ENCODE assay signal across 28 mouse cellular contexts in the genomic region with DNA sequence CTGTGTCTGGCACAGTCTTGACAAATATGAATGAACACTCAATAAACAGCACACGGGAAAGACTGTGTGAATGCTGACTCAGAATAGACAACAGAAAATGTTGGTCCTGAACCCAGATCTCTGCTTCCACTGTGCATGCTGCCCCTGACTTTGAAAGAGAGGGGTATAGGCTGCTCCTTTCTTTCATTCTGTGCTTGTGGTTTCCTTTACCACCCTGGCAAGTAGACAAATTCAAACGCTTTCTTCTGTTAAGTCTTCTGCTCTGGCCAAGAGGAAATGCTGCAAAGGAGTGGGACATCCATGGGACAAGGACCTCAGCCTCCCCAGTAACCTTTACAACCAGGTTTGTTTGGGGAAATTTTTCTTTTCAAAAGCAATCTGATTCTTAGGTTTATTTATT.
"Had no signal": no experiment of that assay in that cellular context is flagged by ENCODE, and none has a peak within 500 bp of the region (broad histone marks: within the 10 kb centered on the region; RNA-seq: fewer than 3 reads in every experiment).

No protein-coding gene starts in this region.

- H3K36me3 ChIP-seq: heart, embryonic 10.5 days; heart, embryonic 12.5 days; hindbrain, embryonic 10.5 days; hindbrain, embryonic 12.5 days; intestine, embryonic 15.5 days; limb, embryonic 10.5 days; limb, embryonic 12.5 days; liver, embryonic 13.5 days; liver, embryonic 15.5 days had no signal

- H3K9me3 ChIP-seq: heart, embryonic 10.5 days; heart, embryonic 12.5 days; hindbrain, embryonic 10.5 days; hindbrain, embryonic 12.5 days; intestine, embryonic 15.5 days; limb, embryonic 10.5 days; limb, embryonic 12.5 days; liver, embryonic 13.5 days; liver, embryonic 15.5 days had no signal

- H3K4me1 ChIP-seq: hindbrain, embryonic 10.5 days; hindbrain, embryonic 12.5 days; limb, embryonic 10.5 days; limb, embryonic 12.5 days had no signal

- H3K4me3 ChIP-seq: gastrocnemius, adult 2 months; heart, embryonic 10.5 days; heart, embryonic 12.5 days; hindbrain, embryonic 10.5 days; hindbrain, embryonic 12.5 days; intestine, embryonic 15.5 days; layer of hippocampus, adult 2 months; left cerebral cortex, adult 2 months; limb, embryonic 10.5 days; limb, embryonic 12.5 days; liver, embryonic 13.5 days; liver, embryonic 15.5 days had no signal

- H3K27me3 ChIP-seq: heart, embryonic 12.5 days; hindbrain, embryonic 12.5 days; intestine, embryonic 15.5 days; limb, embryonic 12.5 days; liver, embryonic 13.5 days; liver, embryonic 15.5 days had no signal

- H3K9ac ChIP-seq: heart, embryonic 12.5 days; hindbrain, embryonic 12.5 days; hindbrain, embryonic 14.5 days; intestine, embryonic 15.5 days; limb, embryonic 12.5 days; liver, embryonic 13.5 days; liver, embryonic 15.5 days had no signal

- H3K27ac ChIP-seq: gastrocnemius, adult 2 months; heart, embryonic 10.5 days; hindbrain, embryonic 10.5 days; hindbrain, embryonic 12.5 days; hindbrain, embryonic 14.5 days; intestine, embryonic 15.5 days; layer of hippocampus, adult 2 months; left cerebral cortex, adult 2 months; limb, embryonic 10.5 days; limb, embryonic 12.5 days; liver, embryonic 13.5 days; liver, embryonic 15.5 days had no signal

- ATAC-seq: hindbrain, embryonic 16.5 days; inflammation-experienced regulatory T-cells, adult 6 months; intestine, embryonic 15.5 days; intestine, postnatal 0 days had no signal

- DNase-seq: gastrocnemius, adult 2 months; gastrocnemius, postnatal 10 days; gastrocnemius, postnatal 25 days; heart, adult 18-20 months; heart, postnatal 14 days; heart, postnatal 36 days; kidney, adult 18-20 months; kidney, adult 8-10 months; kidney, postnatal 10 days; kidney, postnatal 25 days; kidney, postnatal 4 days; liver; liver, embryonic 13.5 days had no signal

- H3K4me2 ChIP-seq: heart, embryonic 12.5 days; hindbrain, embryonic 12.5 days; hindbrain, embryonic 14.5 days; intestine, embryonic 15.5 days; limb, embryonic 12.5 days; liver, embryonic 11.5 days; liver, embryonic 13.5 days; liver, embryonic 15.5 days had no signal
